Mouse (Mus musculus) cerebellum, adult 2 months (tissue): ENCODE results near the gene Smc6.

Experiments used
- CTCF ChIP-seq: fragments of 200-500 bp; IDR thresholded peaks from 2 replicates; pipeline ENCODE4 v1.5.1; 2011; ENCODE audit warnings: low read depth, mild to moderate bottlenecking, control low read depth, low read length, moderate library complexity, borderline replicate concordance; ENCODE audit not compliant: insufficient read depth
- POLR2A ChIP-seq: fragments of 200-500 bp; IDR thresholded peaks from 2 replicates; pipeline ENCODE4 v1.6.1; 2011; ENCODE audit warnings: low read length, control low read depth, borderline replicate concordance; ENCODE audit not compliant: insufficient read depth

DNA sequence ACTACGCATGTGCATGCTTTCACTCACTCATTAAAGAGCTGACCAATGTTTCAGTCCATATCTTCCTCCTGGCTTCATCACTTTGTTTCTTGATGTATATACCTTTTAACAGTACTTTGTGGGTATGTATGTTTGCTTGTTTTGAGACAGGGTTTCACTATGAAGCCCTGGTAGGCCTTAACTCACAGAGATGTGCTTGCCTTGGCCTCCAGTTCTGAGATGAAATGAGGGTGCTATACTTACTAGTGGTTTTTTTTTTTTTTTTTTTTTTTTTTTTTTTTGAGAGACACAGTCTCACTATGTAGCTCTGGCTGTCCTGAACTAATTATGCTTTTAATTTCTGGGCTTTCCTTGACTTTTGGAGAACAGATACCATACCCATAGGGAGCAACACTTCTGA lies 18.2 kb upstream of the Smc6 start:
- TF ChIP-seq CTCF (no peak), POLR2A (no peak)
